Comparison of ENCODE assay signal across 27 mouse cellular contexts in genomic region chr6:112280945-112281344, GRCm38 (mm10). TPM values are rescaled to one million over a fixed set of nuclear protein-coding genes. Genes with fewer than 3 reads are reported as not detected.
DNase-seq lines count a peak whose midpoint lies in the region; ATAC-seq and TF ChIP-seq lines count a peak whose summit lies in the region.
"Had no signal": no experiment of that assay in that cellular context is flagged by ENCODE, and none has a peak within 500 bp of the region (broad histone marks: within the 10 kb centered on the region; RNA-seq: fewer than 3 reads in every experiment).

No protein-coding gene starts in this region.

- H3ac ChIP-seq in myocyte (ENCODE audit: control insufficient read depth, insufficient read length): no peak overlapping the region

- H3K79me2 ChIP-seq in myocyte (ENCODE audit: control insufficient read depth, insufficient read depth): no peaks in the 10 kb centered on the region

- ATAC-seq in kidney, embryonic 14.5 days (ENCODE audit: low FRiP score, low TSS enrichment): peak; percentile 88
- ATAC-seq in limb, embryonic 12.5 days (ENCODE audit: insufficient number of reproducible peaks, insufficient read depth, low FRiP score, low TSS enrichment, low read depth): 0 out of 2 replicates have a peak, but pooled peaks have one; percentile 37
- ATAC-seq: forebrain, embryonic 13.5 days had no signal

- no peak overlapping the region for H3K9ac ChIP-seq in kidney, embryonic 14.5 days (ENCODE audit: low read depth, low read length)
- no peak overlapping the region for H3K9ac ChIP-seq in limb, embryonic 12.5 days (replicated peaks)
- H3K9ac ChIP-seq: embryonic facial prominence, embryonic 13.5 days; forebrain, embryonic 13.5 days; heart, embryonic 13.5 days; hindbrain, embryonic 15.5 days; liver, embryonic 15.5 days; lung, embryonic 14.5 days; midbrain, embryonic 12.5 days; neural tube, embryonic 13.5 days had no signal

- H3K4me1 ChIP-seq in kidney, embryonic 14.5 days (ENCODE audit: control insufficient read depth, insufficient read depth, low read length): peaks cover 7% of the 10 kb centered on the region; the same call in 1 of the 2 replicates
- H3K4me1 ChIP-seq in limb, embryonic 12.5 days (replicated peaks): peaks cover 5% of the 10 kb centered on the region; the same call in 1 of the 2 replicates
- peaks cover 5% of the 10 kb centered on the region; the same call in 1 of the 2 replicates for H3K4me1 ChIP-seq in limb, embryonic 10.5 days
- H3K4me1 ChIP-seq: forebrain, embryonic 13.5 days; hindbrain, embryonic 15.5 days; liver, embryonic 15.5 days; midbrain, embryonic 12.5 days had no signal

- 21% methylated on average over 3 of the region's 3 CpGs for WGBS in kidney, embryonic 14.5 days
- 21% methylated on average over 3 of the region's 3 CpGs for whole genome bisulfite sequencing in limb, embryonic 12.5 days
- 47% methylated on average over 3 of the region's 3 CpGs for WGBS in limb, embryonic 10.5 days

- no peak overlapping the region for H3K27ac ChIP-seq in kidney, embryonic 14.5 days (ENCODE audit: low read depth, low read length)
- no peak overlapping the region for H3K27ac ChIP-seq in limb, embryonic 12.5 days
- H3K27ac ChIP-seq in limb, embryonic 10.5 days: no peak overlapping the region
- H3K27ac ChIP-seq: embryonic facial prominence, embryonic 13.5 days; forebrain, embryonic 13.5 days; heart, embryonic 13.5 days; hindbrain, embryonic 15.5 days; liver, embryonic 15.5 days; midbrain, embryonic 12.5 days; neural tube, embryonic 13.5 days; stomach, postnatal 0 days had no signal

- no peaks in the 10 kb centered on the region for H3K27me3 ChIP-seq in kidney, embryonic 14.5 days (ENCODE audit: control insufficient read depth, insufficient read depth, low read length)
- H3K27me3 ChIP-seq in limb, embryonic 12.5 days: no peaks in the 10 kb centered on the region
- H3K27me3 ChIP-seq in limb, embryonic 10.5 days (ENCODE audit: low read depth, poor library complexity, severe bottlenecking): no peaks in the 10 kb centered on the region
- H3K27me3 ChIP-seq in myocyte (ENCODE audit: control insufficient read depth, insufficient read depth, insufficient read length): no peaks in the 10 kb centered on the region
- H3K27me3 ChIP-seq: embryonic facial prominence, embryonic 13.5 days; forebrain, embryonic 13.5 days; heart, embryonic 13.5 days; hindbrain, embryonic 15.5 days; liver, embryonic 15.5 days; neural tube, embryonic 13.5 days had no signal

- no peak overlapping the region for H3K4me2 ChIP-seq in kidney, embryonic 14.5 days (replicated peaks; ENCODE audit: low read depth, low read length)
- H3K4me2 ChIP-seq in limb, embryonic 12.5 days: no peak overlapping the region
- peak overlapping the region; percentile 10 for H3K4me2 ChIP-seq in myocyte (ENCODE audit: low read depth)
- H3K4me2 ChIP-seq: embryonic facial prominence, embryonic 13.5 days; forebrain, embryonic 13.5 days; heart, embryonic 13.5 days; hindbrain, embryonic 15.5 days; liver, embryonic 15.5 days; lung, embryonic 14.5 days; midbrain, embryonic 12.5 days; neural tube, embryonic 13.5 days had no signal

- no peak for TF ChIP-seq POLR2A in myocyte (IDR thresholded peaks at IDR 0.05; ENCODE audit: insufficient read length, low read depth)

- peak; percentile 17 for DNase-seq in embryo, embryonic 11 days
- no peak for DNase-seq in embryo, embryonic 10 days (ENCODE audit: low spot score)
- no peak for DNase-seq in kidney, postnatal 4 days
- no peak for DNase-seq in limb, embryonic 10.5 days (ENCODE audit: low spot score)
- DNase-seq in lung, postnatal 25 days (ENCODE audit: low spot score): no peak
- DNase-seq: adrenal gland, postnatal 14 days; cerebellum, adult 11 months; cerebellum, adult 9-11 months; heart, postnatal 10 days; layer of hippocampus, adult 9-11 months; lung, embryonic 14.5 days; lung, postnatal 14 days; right cerebral cortex, postnatal 4 days; thymus, adult 18-20 months; thymus, postnatal 25 days had no signal

- no peaks in the 10 kb centered on the region for H3K36me3 ChIP-seq in kidney, embryonic 14.5 days (ENCODE audit: control insufficient read depth, insufficient read depth, low read length)
- H3K36me3 ChIP-seq in limb, embryonic 12.5 days: no peaks in the 10 kb centered on the region
- H3K36me3 ChIP-seq in limb, embryonic 10.5 days: no peaks in the 10 kb centered on the region
- no peaks in the 10 kb centered on the region for H3K36me3 ChIP-seq in myocyte (ENCODE audit: control insufficient read depth, insufficient read depth)
- H3K36me3 ChIP-seq: embryonic facial prominence, embryonic 13.5 days; G1E; hindbrain, embryonic 15.5 days; liver, embryonic 15.5 days; midbrain, embryonic 12.5 days; neural tube, embryonic 13.5 days had no signal

- no peaks in the 10 kb centered on the region for H3K9me3 ChIP-seq in kidney, embryonic 14.5 days (ENCODE audit: control insufficient read depth, low read length)
- no peaks in the 10 kb centered on the region for H3K9me3 ChIP-seq in limb, embryonic 12.5 days
- H3K9me3 ChIP-seq in limb, embryonic 10.5 days (replicated peaks): no peaks in the 10 kb centered on the region
- H3K9me3 ChIP-seq: embryonic facial prominence, embryonic 13.5 days; forebrain, embryonic 13.5 days; hindbrain, embryonic 15.5 days; liver, embryonic 15.5 days; midbrain, embryonic 12.5 days; neural tube, embryonic 13.5 days had no signal

- no peak overlapping the region for H3K4me3 ChIP-seq in kidney, embryonic 14.5 days (ENCODE audit: low read length)
- H3K4me3 ChIP-seq in limb, embryonic 12.5 days (replicated peaks): no peak overlapping the region
- no peak overlapping the region for H3K4me3 ChIP-seq in limb, embryonic 10.5 days
- no peak overlapping the region for H3K4me3 ChIP-seq in myocyte
- H3K4me3 ChIP-seq: embryonic facial prominence, embryonic 13.5 days; forebrain, embryonic 13.5 days; heart, embryonic 13.5 days; hindbrain, embryonic 15.5 days; liver, embryonic 15.5 days; midbrain, embryonic 12.5 days; neural tube, embryonic 13.5 days had no signal

TF ChIP-seq in myocyte, 11 proteins besides CTCF, POLR2A, EP300 and RAD21:
- TF ChIP-seq TCF12 (IDR thresholded peaks at IDR 0.05; ENCODE audit: insufficient read depth, poor library complexity, severe bottlenecking) (no peak), CEBPB (IDR thresholded peaks at IDR 0.05; ENCODE audit: insufficient read depth, poor library complexity, severe bottlenecking) (no peak), MYOD1 (IDR thresholded peaks at IDR 0.05; ENCODE audit: control insufficient read depth in 1 of 3, insufficient read length in 2 of 3, low read depth in 2 of 3) (no peak), REST (IDR thresholded peaks at IDR 0.05; ENCODE audit: insufficient read depth, insufficient read length) (no peak), SRF (IDR thresholded peaks at IDR 0.05; ENCODE audit: control insufficient read depth, insufficient read length, low read depth) (no peak), MAX (IDR thresholded peaks at IDR 0.05; ENCODE audit: low read depth) (no peak), TCF3 (IDR thresholded peaks at IDR 0.05; ENCODE audit: insufficient read length, low read depth) (no peak), USF1 (IDR thresholded peaks at IDR 0.05; ENCODE audit: low read depth) (no peak), MYOG (IDR thresholded peaks at IDR 0.05; ENCODE audit: control insufficient read depth in 1 of 3, insufficient read depth in 1 of 3, insufficient read length in 2 of 3, low read depth in 2 of 3) (no peak), POLR2AphosphoS2 (IDR thresholded peaks at IDR 0.05; ENCODE audit: insufficient read length, low read depth) (no peak), E2F4 (IDR thresholded peaks at IDR 0.05; ENCODE audit: insufficient read depth) (no peak)

RNA-seq across cellular contexts. Expression of gene Lmcd1, which starts 7.4 kb away (rescaled TPM):
- polyA plus RNA-seq in kidney, embryonic 14.5 days (2014; fragmentation: Nextera tagmentation; extraction: Ambion mirVana): 14.5 and 20.0 TPM in 2 replicates
- polyA plus RNA-seq in limb, embryonic 12.5 days (2016; fragmentation: Nextera tagmentation; extraction: Ambion mirVana): 10.0 and 11.9 TPM in 2 replicates
- 5.0 and 6.0 TPM in 2 replicates for polyA plus RNA-seq in limb, embryonic 10.5 days (2016; fragmentation: Nextera tagmentation; extraction: Ambion mirVana)
- polyA plus RNA-seq in myocyte (2012; fragmentation: generic; extraction: Trizol): 4.9 TPM
- polyA plus RNA-seq: G1E had no signal
